Mouse (Mus musculus): ENCODE measurements at regions not wholly inside any gene's neighbourhood (a gene's known extent, or its start where the extent isn't known, plus 50 kb on each side); places are given as distances from the start of the nearest gene placed in this dataset.

DNA sequence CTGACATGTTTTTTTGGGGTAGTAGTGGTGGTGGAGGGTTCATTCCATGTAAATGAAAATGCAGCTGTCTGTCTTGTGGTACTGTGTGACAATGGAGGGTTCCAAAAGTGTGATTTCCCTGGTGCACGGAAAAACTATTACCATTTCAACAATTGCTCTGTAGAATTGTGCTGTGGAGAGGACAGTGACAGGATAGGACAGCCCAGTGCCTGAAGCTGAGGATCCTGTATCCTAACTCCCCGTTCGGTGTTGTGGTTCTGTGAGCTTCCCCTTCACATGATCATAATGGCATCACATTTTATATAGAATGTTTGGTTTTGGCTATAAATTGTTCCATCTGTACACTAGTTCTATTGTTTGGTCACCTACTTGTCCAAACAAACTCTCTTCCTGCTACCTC, 196.4 kb downstream of the Mex3b start:
- TF ChIP-seq POLR2A (IDR thresholded peaks at IDR 0.05; ENCODE audit: extremely low read depth, insufficient read depth, low read length) (no peak), CTCF (IDR thresholded peaks at IDR 0.05; ENCODE audit: extremely low read depth, insufficient read depth, low read length) (no peak)
